Mouse (Mus musculus) hindbrain, postnatal 0 days (tissue): ENCODE results near the gene Ube2s. TPM values are rescaled to one million over a fixed set of nuclear protein-coding genes. Genes with fewer than 3 reads are reported as not detected.

Experiments
- ATAC-seq: fragments of 200-750 bp; cut with Nextera tagmentation; 2 replicates; pipeline ENCODE4 v1.8.0; 2017; ENCODE audit warnings: mild to moderate bottlenecking, moderate TSS enrichment, moderate library complexity
- DNase-seq: peaks from one replicate; pipeline ENCODE4 v3.0.0-alpha.2; 2015; ENCODE audit warnings: low spot score
- H3K27ac ChIP-seq: fragments of 300-500 bp; sonication (generic); 2 replicates; pipeline ENCODE4 v1.5.1; 2014; ENCODE audit warnings: mild to moderate bottlenecking
- H3K27me3 ChIP-seq: fragments of 300-500 bp; sonication (generic); 2 replicates; pipeline ENCODE4 v1.6.1; 2014; ENCODE audit warnings: low read length, mixed read lengths; ENCODE audit not compliant: insufficient read depth
- H3K36me3 ChIP-seq: fragments of 300-500 bp; sonication (generic); 2 replicates; pipeline ENCODE4 v1.6.1; 2014; ENCODE audit warnings: low read length, mixed read lengths; ENCODE audit not compliant: insufficient read depth
- H3K4me1 ChIP-seq: fragments of 300-500 bp; sonication (generic); 2 replicates; pipeline ENCODE4 v1.6.1; 2014; ENCODE audit warnings: antibody characterized with exemption, low read length, mixed read lengths; ENCODE audit not compliant: insufficient read depth
- H3K4me2 ChIP-seq: fragments of 300-500 bp; sonication (generic); 2 replicates; pipeline ENCODE4 v1.6.1; 2014; ENCODE audit warnings: low read depth, mild to moderate bottlenecking, low read length, moderate library complexity, mixed read lengths
- H3K4me3 ChIP-seq: fragments of 300-500 bp; sonication (generic); 2 replicates; pipeline ENCODE4 v1.5.1; 2014; ENCODE audit warnings: low read length
- H3K9ac ChIP-seq: fragments of 300-500 bp; sonication (generic); replicated peaks from 2 replicates; pipeline ENCODE4 v1.6.1; 2014; ENCODE audit warnings: mild to moderate bottlenecking, low read length, moderate library complexity, mixed read lengths
- H3K9me3 ChIP-seq: fragments of 300-500 bp; sonication (generic); 2 replicates; pipeline ENCODE4 v1.6.1; 2016; ENCODE audit warnings: low read length, mixed read lengths
- CTCF ChIP-seq: IDR thresholded peaks from 2 replicates; pipeline ENCODE4 v1.5.1; 2016; ENCODE audit warnings: antibody characterized with exemption, control low read depth, low read depth
- WGBS: fragments of 180-500 bp; shearing (Covaris S2); extraction: QIAGEN DNeasy Blood & Tissue Kit; methylation state at CpG from one replicate; pipeline ENCODE4 v1.1.7; 2014; 5-methylcytosine and 5-hydroxymethylcytosine counted together
- polyA plus RNA-seq: library from polyadenylated mRNA; unstranded; fragments of >200 nt; fragmentation: Nextera tagmentation; extraction: Ambion mirVana; gene quantifications from 2 replicates; pipeline ENCODE4 v1.2.1, GENCODE M21; 2015
- total RNA-seq: library from RNA; depleted of rRNA; stranded (reverse); fragments of >200 nt; gene quantifications from 2 replicates; pipeline ENCODE4 v1.2.3, GENCODE M21; 2014

The Ube2s gene
- total and polyA plus RNA-seq, 2 experiments from 2014 or later = 223 to 324 TPM

- Histone ChIP-seq H3K36me3 (no peaks in the 10 kb centered on the region), H3K9ac (no peak overlapping the region), H3K4me1 (no peaks in the 10 kb centered on the region), H3K4me2 (no peak overlapping the region), H3K9me3 (no peaks in the 10 kb centered on the region), H3K27me3 (no peaks in the 10 kb centered on the region), H3K4me3 (no peak overlapping the region), H3K27ac (no peak overlapping the region)
- TF ChIP-seq CTCF = no peak
- ATAC-seq (no peak), DNase-seq (no peak)
- 57% methylated on average over 1 of the region's 1 CpGs for WGBS
These were observed 52.7 kb downstream of the Ube2s start for GRCm38 (mm10) chr7:4759670-4760069.

GRCm38 (mm10) chr7:4752821-4753570 is 59.4 kb downstream of the Ube2s start, which contains the start of gene Cox6b2:
Cox6b2 (minus strand) TSS chr7:4753094.
- no peaks in the 10 kb centered on the region for H3K9me3 ChIP-seq
- ATAC-seq (peak; percentile 93), DNase-seq (peak; percentile 92)
- peak within 1 kb of the TSS; percentile 69 for H3K27ac ChIP-seq
- H3K4me2 ChIP-seq = peak within 1 kb of the TSS; percentile 54
- H3K27me3 ChIP-seq = no peaks in the 10 kb centered on the region
- peaks cover 6% of the 10 kb centered on the region for H3K4me1 ChIP-seq
- TF ChIP-seq CTCF = no peak
- peak within 1 kb of the TSS; percentile 37 for H3K9ac ChIP-seq
- H3K4me3 ChIP-seq = peak within 1 kb of the TSS; percentile 40
- no peaks in the 10 kb centered on the region for H3K36me3 ChIP-seq
- 4% methylated on average over 24 of the region's 24 CpGs for WGBS

- peaks cover 6% of the 10 kb centered on the region for H3K4me1 ChIP-seq
- H3K9me3 ChIP-seq = no peaks in the 10 kb centered on the region
- no peaks in the 10 kb centered on the region for H3K27me3 ChIP-seq
- H3K9ac ChIP-seq = peak overlapping the region; percentile 37
- DNase-seq (peak; percentile 54), ATAC-seq (peak; percentile 78)
- H3K4me2 ChIP-seq = peak overlapping the region; percentile 54
- WGBS = 5% methylated on average over 30 of the region's 30 CpGs
- no peak for TF ChIP-seq CTCF
- H3K36me3 ChIP-seq = no peaks in the 10 kb centered on the region
- H3K27ac ChIP-seq = peak overlapping the region; percentile 69
- H3K4me3 ChIP-seq = peak overlapping the region; percentile 40
These were observed 60.2 kb downstream of the Ube2s start for GRCm38 (mm10) chr7:4751971-4752820.

GRCm38 (mm10) chr7:4749169-4749568 is 63.2 kb downstream of the Ube2s start:
- H3K4me2 ChIP-seq = no peak overlapping the region
- no peaks in the 10 kb centered on the region for H3K36me3 ChIP-seq
- no peaks in the 10 kb centered on the region for H3K9me3 ChIP-seq
- no peak overlapping the region for H3K9ac ChIP-seq
- 83% methylated on average over 2 of the region's 2 CpGs for whole genome bisulfite sequencing
- peaks cover 6% of the 10 kb centered on the region for H3K4me1 ChIP-seq
- H3K4me3 ChIP-seq = no peak overlapping the region
- no peak overlapping the region for H3K27ac ChIP-seq
- DNase-seq = no peak
- ATAC-seq = no peak
- H3K27me3 ChIP-seq = no peaks in the 10 kb centered on the region
- TF ChIP-seq CTCF = no peak

GRCm38 (mm10) chr7:4748321-4748720 is 64.1 kb downstream of the Ube2s start:
- ATAC-seq (no peak), DNase-seq (no peak)
- Histone ChIP-seq H3K9ac (no peak overlapping the region), H3K4me1 (peaks cover 6% of the 10 kb centered on the region), H3K4me2 (no peak overlapping the region), H3K36me3 (no peaks in the 10 kb centered on the region), H3K9me3 (no peaks in the 10 kb centered on the region), H3K27ac (no peak overlapping the region), H3K27me3 (no peaks in the 10 kb centered on the region), H3K4me3 (no peak overlapping the region)
- WGBS = 85% methylated on average over 4 of the region's 4 CpGs
- TF ChIP-seq CTCF = no peak

GRCm38 (mm10) chr7:4747156-4747899 is 65.1 kb downstream of the Ube2s start:
- H3K4me2 ChIP-seq = no peak overlapping the region
- WGBS = 73% methylated on average over 9 of the region's 9 CpGs
- no peak overlapping the region for H3K4me3 ChIP-seq
- ATAC-seq = no peak
- no peak overlapping the region for H3K9ac ChIP-seq
- H3K4me1 ChIP-seq = peaks cover 3% of the 10 kb centered on the region
- no peaks in the 10 kb centered on the region for H3K36me3 ChIP-seq
- H3K27me3 ChIP-seq = no peaks in the 10 kb centered on the region
- TF ChIP-seq CTCF = no peak
- no peak for DNase-seq
- H3K27ac ChIP-seq = no peak overlapping the region
- H3K9me3 ChIP-seq = no peaks in the 10 kb centered on the region
